Mouse (Mus musculus) small intestine, adult 2 months (tissue): Measurements from ENCODE around the gene Slc29a2.

Experiments used
- CTCF ChIP-seq: fragments of 200-500 bp; IDR thresholded peaks from 2 replicates; pipeline ENCODE4 v1.5.1; 2012; ENCODE audit warnings: low read depth, mild to moderate bottlenecking, control low read depth, inconsistent platforms, low read length, moderate library complexity, mixed read lengths; ENCODE audit not compliant: insufficient replicate concordance, insufficient read length; ENCODE audit errors: extremely low read depth
- POLR2A ChIP-seq: fragments of 200-500 bp; IDR thresholded peaks from 2 replicates; pipeline ENCODE4 v1.6.1; 2012; ENCODE audit warnings: low read depth, mild to moderate bottlenecking, control low read depth, inconsistent platforms, low read length, moderate library complexity

DNA sequence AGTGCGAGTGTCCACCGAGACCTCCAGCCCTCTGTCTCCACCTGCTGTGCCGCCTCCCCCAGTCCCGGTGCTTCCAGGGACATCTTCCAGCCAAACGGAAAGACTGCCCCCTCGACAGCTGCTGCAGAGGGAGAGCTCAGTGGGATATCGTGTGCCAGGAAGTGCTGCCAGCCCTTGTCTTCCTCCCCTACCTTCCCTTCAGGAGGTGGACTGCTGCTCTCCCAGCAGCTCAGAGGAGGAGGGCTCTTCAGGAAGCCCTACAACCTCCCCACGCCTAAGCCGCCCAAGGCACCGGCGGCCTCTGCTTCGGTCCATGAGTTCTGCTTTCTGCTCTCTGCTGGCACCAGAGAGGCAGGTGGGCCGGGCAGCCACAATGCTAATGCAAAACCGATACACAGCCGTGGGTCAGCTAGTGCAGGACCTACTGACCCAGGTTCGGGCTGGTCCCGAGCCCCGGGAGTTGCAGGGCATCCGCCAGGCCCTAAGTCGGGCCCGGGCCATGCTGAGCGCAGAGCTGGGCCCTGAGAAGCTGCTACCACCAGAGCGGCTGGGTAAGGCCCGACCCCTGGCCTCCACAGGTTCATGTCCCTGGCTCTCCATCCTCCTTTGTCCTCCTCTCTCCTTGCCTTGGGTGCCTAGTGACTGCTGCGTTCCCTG lies 28.6 kb downstream of the Slc29a2 start:
- TF ChIP-seq POLR2A (no peak), CTCF (no peak)
